Mouse (Mus musculus): ENCODE measurements around the gene Oxld1. TPM values are rescaled to one million over a fixed set of nuclear protein-coding genes. Genes with fewer than 3 reads are reported as not detected.

Oxld1 gene
- polyA plus RNA-seq (2012; fragmentation: generic; extraction: Trizol): 10 to 100 TPM; 18.6 to 34.7 TPM

DNA sequence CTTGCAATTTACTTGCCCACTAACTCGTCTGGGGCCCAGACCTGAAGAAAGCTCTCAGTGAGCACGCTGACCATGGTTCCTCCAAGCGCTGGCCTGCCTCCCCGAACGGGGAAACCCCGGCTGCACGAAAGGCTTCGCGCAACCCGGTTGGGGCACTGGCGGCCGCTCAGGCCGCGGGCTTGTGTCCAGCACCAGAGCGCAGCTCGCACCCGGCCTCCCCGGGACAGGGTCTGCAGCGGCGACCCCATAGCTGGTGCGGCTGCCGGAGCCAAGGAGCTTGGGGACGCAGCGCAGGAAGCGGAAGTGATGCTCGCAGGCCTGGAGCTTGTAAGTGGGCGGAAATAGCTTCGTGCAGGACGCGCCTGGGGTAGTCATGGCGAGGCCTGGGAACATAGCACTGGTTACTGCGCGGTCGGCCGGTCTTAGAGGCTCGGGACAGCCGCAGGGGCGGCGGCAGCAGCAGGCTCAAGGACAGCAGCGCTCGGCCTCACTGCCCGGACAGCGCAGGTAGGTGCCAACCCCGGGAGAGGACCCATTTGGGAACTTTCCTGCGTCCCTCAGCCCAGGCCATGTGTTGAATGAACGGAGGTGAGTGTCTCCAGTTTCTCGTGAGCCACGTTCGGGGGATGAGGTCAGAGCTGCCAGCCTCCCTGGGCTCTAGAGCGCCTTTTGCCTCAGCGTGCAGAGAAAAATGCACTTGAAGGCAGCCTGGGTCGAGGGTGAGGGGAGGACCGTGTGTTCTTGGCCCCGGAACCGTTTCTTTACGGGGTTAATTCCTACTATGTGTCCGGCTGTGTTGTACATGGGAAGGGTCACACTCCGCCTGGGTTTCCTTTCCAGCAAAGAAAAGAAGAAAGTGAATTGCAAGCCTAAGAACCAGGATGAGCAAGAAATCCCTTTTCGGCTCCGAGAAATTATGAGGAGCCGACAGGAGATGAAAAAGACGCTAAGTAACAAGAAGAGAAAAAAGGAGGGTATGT lies at the start of gene Oxld1, which contains the start of gene Ccdc137:
Gene Oxld1, minus strand, starts transcription at position 297 of the 980 bp plus-strand sequence.
Gene Ccdc137, plus strand, starts transcription at position 344 of the 980 bp plus-strand sequence.

DNA sequence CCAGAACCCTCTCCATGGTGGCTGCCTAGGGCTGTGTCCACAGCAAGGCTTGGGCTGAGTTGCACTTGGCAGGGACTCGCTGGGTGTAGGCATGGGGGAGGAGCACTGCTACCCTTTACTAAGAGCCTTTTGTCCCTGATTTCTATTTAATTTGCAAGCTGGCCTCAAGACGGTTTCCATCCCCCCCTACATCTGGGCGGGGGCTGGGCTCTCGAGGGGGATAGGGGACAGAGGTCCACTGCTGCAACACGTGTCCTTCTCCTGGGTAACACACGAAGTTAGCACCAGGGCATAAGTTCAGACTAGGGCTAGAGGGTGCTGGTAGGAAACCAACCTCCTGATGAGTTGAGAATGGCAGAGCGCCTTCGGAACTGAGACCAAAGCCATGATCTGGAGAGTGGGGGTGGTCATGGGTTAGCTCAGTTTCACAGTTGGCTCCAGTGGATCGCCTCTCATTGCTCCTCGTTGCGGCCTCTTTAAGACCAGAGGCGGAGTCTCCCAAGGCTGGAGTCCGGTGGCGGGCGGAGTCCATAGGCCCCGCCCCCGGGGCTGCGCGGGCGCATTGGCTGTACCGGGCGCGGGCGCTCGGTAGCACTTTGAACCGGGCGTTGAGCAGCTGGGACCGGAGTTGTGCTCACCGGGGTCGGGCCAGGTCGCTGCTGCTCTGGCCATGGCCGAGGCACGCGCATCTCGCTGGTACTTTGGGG lies 33.6 kb upstream of the Oxld1 start, which contains the start of gene Slc25a10:
Gene Slc25a10, plus strand, starts transcription at position 524 of the 707 bp plus-strand sequence.

DNA sequence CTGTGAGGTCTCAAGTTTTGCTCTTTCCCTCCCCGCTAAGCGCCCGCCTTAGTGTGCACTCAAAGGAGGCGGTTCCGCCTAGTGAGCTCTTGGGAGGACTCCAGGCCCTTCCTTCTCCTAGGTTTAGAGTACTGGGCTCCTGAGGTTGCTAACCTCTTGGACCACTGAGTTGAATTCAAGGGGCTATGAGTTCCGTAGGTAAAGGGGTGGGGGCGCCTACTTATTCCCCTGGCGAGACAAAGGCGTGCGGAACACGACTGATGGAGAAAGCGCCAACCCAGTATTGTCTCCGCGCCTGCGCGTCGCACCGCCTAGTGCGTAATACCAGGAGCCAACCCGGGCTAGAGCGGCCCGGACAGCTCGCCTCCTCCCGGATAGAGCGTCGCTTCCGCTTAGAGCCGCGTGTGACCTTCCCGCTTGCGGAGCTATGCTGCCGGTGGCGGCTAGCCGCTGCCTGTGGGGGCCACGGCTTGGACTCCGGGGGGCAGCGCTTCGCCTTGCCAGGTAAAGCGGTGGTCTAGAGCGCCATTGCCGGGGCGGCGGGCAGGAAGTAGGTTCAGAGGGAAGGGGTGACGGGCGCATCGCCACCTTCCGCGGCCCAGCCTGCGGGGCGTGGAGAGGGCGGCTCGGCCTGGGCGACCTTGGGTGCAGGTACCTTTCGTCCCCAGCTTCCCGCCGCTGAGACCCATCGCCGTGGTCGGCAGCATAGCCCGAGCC lies 26.6 kb upstream of the Oxld1 start, which contains the start of gene Mrpl12:
Gene Mrpl12, plus strand, starts transcription at position 349 of the 717 bp plus-strand sequence.

DNA sequence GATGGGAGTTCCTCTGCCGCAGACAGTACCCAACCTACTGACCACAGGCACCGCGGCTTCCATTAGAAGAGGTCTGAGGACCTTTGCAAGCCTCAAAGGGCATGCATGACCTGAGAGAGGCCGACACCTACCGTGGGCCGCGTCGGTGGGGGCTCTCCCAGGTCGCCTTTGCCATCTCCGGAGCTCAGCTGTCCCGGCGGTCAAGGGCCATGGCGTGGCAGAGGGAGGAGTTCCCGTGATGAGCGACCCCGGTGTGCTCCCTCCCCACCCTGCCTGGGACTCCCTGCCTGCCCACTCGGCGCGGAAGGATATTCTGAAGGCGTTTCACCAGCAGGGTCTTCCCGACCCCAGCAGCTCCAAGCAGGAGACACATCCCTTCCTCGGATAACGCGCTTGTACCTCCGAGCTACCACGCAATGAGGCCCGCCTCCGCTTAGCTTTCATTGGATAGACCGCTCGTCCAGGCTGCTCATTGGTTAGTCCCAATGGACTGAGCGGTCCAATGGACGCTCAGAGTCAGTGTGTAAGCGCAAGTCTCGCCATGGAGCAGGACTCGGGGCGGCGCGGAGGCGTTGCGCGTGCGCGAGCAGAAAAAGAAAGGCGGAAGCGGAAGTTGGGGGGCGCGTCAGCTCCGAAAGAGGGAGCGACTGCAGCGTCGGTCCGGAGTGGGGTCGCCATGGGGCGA lies 9.3 kb upstream of the Oxld1 start, which contains the start of gene Arl16:
Gene Arl16, minus strand, starts transcription at position 557 of the 685 bp plus-strand sequence.

DNA sequence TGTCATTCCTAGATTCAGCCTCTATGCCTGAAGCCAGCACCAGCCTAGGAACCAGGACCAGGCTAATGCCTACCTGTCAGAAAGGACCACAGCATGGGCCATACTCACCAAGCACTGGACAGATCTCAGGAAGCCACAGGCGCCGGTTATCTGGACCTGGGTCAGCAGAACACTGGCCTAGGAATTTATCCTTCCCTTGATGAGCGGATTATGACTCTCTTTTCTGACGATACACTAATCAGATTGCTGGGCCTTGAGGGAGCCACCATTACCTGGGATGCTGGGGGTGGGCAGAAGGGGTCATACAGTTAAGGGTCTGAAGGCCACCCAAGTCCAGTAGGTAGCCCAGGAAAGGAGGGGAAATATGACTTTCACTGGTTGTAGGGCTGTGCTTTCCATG lies 4.6 kb downstream of the Oxld1 start, which contains the start of gene Pde6g:
Gene Pde6g, minus strand, starts transcription at position 195 of the 400 bp plus-strand sequence.

DNA sequence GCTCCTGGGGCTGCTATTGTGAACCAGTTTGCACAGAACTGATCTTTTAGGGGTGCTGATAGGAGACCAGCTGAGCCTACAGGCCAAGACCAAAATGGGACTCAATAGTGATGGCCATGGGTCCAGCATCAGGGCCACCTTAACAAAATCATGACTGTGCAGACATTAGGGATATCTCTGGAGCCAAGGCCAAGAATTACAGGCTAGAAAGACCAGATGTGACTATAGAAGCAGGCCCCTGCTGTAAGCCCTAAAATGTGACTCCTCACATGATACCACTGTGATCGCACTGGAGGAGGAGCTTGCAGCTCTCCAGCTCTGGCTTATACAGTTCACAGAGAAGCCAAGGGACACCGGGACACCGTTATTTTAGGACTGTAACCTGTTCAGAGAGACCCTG lies 15.5 kb downstream of the Oxld1 start, which contains the start of gene Tspan10:
Gene Tspan10, plus strand, starts transcription at position 301 of the 400 bp plus-strand sequence.

DNA sequence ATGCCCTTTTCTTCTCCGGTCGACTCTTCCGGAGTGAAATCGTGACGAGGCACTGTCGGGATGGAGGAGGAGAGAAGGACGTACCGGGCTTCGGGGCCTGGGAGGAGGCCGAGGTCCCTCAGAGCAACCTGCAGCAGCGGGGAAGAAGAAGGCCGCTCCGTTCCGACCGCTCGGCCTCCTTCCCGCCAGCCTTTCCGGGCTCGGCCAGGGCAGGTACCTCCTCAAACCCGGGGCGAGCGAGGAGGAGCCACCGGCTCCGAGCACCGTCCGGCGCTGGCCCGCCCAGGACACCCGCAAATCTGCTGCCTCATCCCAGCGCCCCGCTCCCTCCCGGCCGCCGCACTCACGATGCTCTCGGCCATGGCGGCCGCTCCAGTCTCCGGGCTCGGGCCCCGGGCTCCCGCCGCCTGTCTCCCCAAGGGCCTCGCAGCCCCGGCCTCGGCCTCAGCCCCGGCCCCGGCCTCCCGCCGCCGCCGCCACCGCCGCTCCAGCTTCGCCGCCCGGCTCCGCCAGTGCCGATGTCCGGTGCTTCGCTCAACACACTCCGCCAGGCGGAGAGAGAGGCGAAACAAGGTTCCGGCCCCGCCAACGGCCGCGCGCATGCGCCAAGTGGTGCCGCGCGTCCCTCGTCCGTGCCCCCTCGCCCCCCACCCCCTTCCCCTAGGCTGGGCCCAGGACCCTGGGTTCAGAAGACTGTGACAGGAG lies 20.6 kb downstream of the Oxld1 start, which contains the start of gene Nploc4:
Gene Nploc4, minus strand, starts transcription at position 557 of the 705 bp plus-strand sequence.

Other genes with a start within 250 kb of the Oxld1 start
- 10 to 100 TPM in 1 of 2 experiments, 1 to 10 TPM in 1; 4.5 to 19.3 TPM for gene Bahcc1, start 225.1 kb downstream of the Oxld1 start, polyA plus RNA-seq (2012; fragmentation: generic; extraction: Trizol)
- gene Actg1, start 109.5 kb downstream of the Oxld1 start, polyA plus RNA-seq (2012; fragmentation: generic; extraction: Trizol): 1,000 to 10,000 TPM; 3,031 to 5,204 TPM
- under 1 TPM; 0.45 to 0.54 TPM for gene Fscn2, start 96.5 kb downstream of the Oxld1 start, polyA plus RNA-seq (2012; fragmentation: generic; extraction: Trizol)
- gene Faap100, start 79.3 kb downstream of the Oxld1 start, polyA plus RNA-seq (2012; fragmentation: generic; extraction: Trizol): 10 to 100 TPM; 28.8 to 30.5 TPM
- gene Nploc4, start 20.4 kb downstream of the Oxld1 start, polyA plus RNA-seq (2012; fragmentation: generic; extraction: Trizol): 10 to 100 TPM; 34.7 to 46.1 TPM
- under 1 TPM in 1 of 2 experiments, not detected in 1; 0.02 TPM for gene Tspan10, start 15.4 kb downstream of the Oxld1 start, polyA plus RNA-seq (2012; fragmentation: generic; extraction: Trizol)
- gene Pde6g, start 4.6 kb downstream of the Oxld1 start, polyA plus RNA-seq (2012; fragmentation: generic; extraction: Trizol): 1 to 10 TPM in 1 of 2 experiments, under 1 TPM in 1; 0.06 to 1.0 TPM
- 10 to 100 TPM in 1 of 2 experiments, 1 to 10 TPM in 1; 7.9 to 22.4 TPM for gene Ccdc137, start within 50 bp of the Oxld1 start, polyA plus RNA-seq (2012; fragmentation: generic; extraction: Trizol)
- gene Arl16, start 9.5 kb upstream of the Oxld1 start, polyA plus RNA-seq (2012; fragmentation: generic; extraction: Trizol): 10 to 100 TPM; 29.8 to 44.2 TPM
- 100 to 1,000 TPM; 146 to 509 TPM for gene Mrpl12, start 26.5 kb upstream of the Oxld1 start, polyA plus RNA-seq (2012; fragmentation: generic; extraction: Trizol)
- 100 to 1,000 TPM; 118 to 126 TPM for gene Slc25a10, start 33.8 kb upstream of the Oxld1 start, polyA plus RNA-seq (2012; fragmentation: generic; extraction: Trizol)
- under 1 TPM in 1 of 2 experiments, not detected in 1; 0.08 TPM for gene Gcgr, start 72.6 kb upstream of the Oxld1 start, polyA plus RNA-seq (2012; fragmentation: generic; extraction: Trizol)
- gene Mcrip1, start 91.7 kb upstream of the Oxld1 start, polyA plus RNA-seq (2012; fragmentation: generic; extraction: Trizol): 100 to 1,000 TPM; 245 to 382 TPM
- under 1 TPM; 0.25 to 0.63 TPM for gene Ppp1r27, start 93.1 kb upstream of the Oxld1 start, polyA plus RNA-seq (2012; fragmentation: generic; extraction: Trizol)
- 1,000 to 10,000 TPM in 1 of 2 experiments, 100 to 1,000 TPM in 1; 703 to 1,073 TPM for gene P4hb, start 115.2 kb upstream of the Oxld1 start, polyA plus RNA-seq (2012; fragmentation: generic; extraction: Trizol)
- gene Arhgdia, start 123.6 kb upstream of the Oxld1 start, polyA plus RNA-seq (2012; fragmentation: generic; extraction: Trizol): 1,000 to 10,000 TPM; 1,146 to 2,128 TPM
- gene Alyref, start 140.3 kb upstream of the Oxld1 start, polyA plus RNA-seq (2012; fragmentation: generic; extraction: Trizol): 100 to 1,000 TPM; 130 to 156 TPM
- gene Anapc11, start 140.4 kb upstream of the Oxld1 start, polyA plus RNA-seq (2012; fragmentation: generic; extraction: Trizol): 100 to 1,000 TPM; 274 to 500 TPM
- 1 to 10 TPM in 1 of 2 experiments, under 1 TPM in 1; 0.29 to 1.2 TPM for gene Npb, start 150.4 kb upstream of the Oxld1 start, polyA plus RNA-seq (2012; fragmentation: generic; extraction: Trizol)
- gene Pcyt2, start 159.9 kb upstream of the Oxld1 start, polyA plus RNA-seq (2012; fragmentation: generic; extraction: Trizol): 10 to 100 TPM; 34.5 to 72.4 TPM
- gene Sirt7, start 167.2 kb upstream of the Oxld1 start, polyA plus RNA-seq (2012; fragmentation: generic; extraction: Trizol): 10 to 100 TPM; 18.6 to 29.5 TPM
- gene Mafg, start 175.5 kb upstream of the Oxld1 start, polyA plus RNA-seq (2012; fragmentation: generic; extraction: Trizol): 10 to 100 TPM; 11.2 to 27.5 TPM
- gene Pycr1, start 185.7 kb upstream of the Oxld1 start, polyA plus RNA-seq (2012; fragmentation: generic; extraction: Trizol): 10 to 100 TPM; 15.8 to 35.0 TPM
- gene Myadml2, start 190.1 kb upstream of the Oxld1 start, polyA plus RNA-seq (2012; fragmentation: generic; extraction: Trizol): not detected
- gene Notum, start 203.1 kb upstream of the Oxld1 start, polyA plus RNA-seq (2012; fragmentation: generic; extraction: Trizol): 1 to 10 TPM; 5.1 to 6.4 TPM
- gene Aspscr1, start 214.9 kb upstream of the Oxld1 start, polyA plus RNA-seq (2012; fragmentation: generic; extraction: Trizol): 100 to 1,000 TPM; 116 to 219 TPM

Data from C3H10T1/2 (cell line).